Mouse (Mus musculus): Measurements from ENCODE around the gene Rasgef1c. TPM values are rescaled to one million over a fixed set of nuclear protein-coding genes. Genes with fewer than 3 reads are reported as not detected.

Gene Rasgef1c
- polyA plus RNA-seq, 2 experiments = not detected

- Histone ChIP-seq H3K4me1 (replicated peaks; ENCODE audit: control insufficient read depth in 2 of 2, insufficient read depth in 2 of 2, low read length in 1 of 2) (no peaks in the 10 kb centered on the region), H3K36me3 (replicated peaks; ENCODE audit: control insufficient read depth, insufficient read depth, low read depth) (no peaks in the 10 kb centered on the region), H3K4me2 (ENCODE audit: low read depth) (no peak overlapping the region), H3K27ac (no peak overlapping the region), H3K9ac (replicated peaks) (no peak overlapping the region), H3K27me3 (ENCODE audit: control insufficient read depth, insufficient read depth, low read length) (peaks cover 35% of the 10 kb centered on the region), H3K4me3 (ENCODE audit: insufficient read depth in 1 of 2, low read depth in 2 of 2, low read length in 2 of 2) (no peak overlapping the region), H3K9me3 (ENCODE audit: control insufficient read depth, low read length) (no peaks in the 10 kb centered on the region)
- TF ChIP-seq CTCF (IDR thresholded peaks at IDR 0.05; ENCODE audit: low read depth) = no peak
- TF ChIP-seq EP300 (IDR thresholded peaks at IDR 0.05; ENCODE audit: low read depth) = no peak
- ATAC-seq (ENCODE audit: insufficient read depth) (no peak), DNase-seq (ENCODE audit: low read depth in 3 of 3, low spot score in 3 of 3) (no peak)
- WGBS (ENCODE audit: insufficient replicate concordance) = 42% methylated on average over 6 of the region's 6 CpGs
These were observed 1.6 kb upstream of the Rasgef1c start for GRCm38 (mm10) chr11:49900043-49900442.

DNA sequence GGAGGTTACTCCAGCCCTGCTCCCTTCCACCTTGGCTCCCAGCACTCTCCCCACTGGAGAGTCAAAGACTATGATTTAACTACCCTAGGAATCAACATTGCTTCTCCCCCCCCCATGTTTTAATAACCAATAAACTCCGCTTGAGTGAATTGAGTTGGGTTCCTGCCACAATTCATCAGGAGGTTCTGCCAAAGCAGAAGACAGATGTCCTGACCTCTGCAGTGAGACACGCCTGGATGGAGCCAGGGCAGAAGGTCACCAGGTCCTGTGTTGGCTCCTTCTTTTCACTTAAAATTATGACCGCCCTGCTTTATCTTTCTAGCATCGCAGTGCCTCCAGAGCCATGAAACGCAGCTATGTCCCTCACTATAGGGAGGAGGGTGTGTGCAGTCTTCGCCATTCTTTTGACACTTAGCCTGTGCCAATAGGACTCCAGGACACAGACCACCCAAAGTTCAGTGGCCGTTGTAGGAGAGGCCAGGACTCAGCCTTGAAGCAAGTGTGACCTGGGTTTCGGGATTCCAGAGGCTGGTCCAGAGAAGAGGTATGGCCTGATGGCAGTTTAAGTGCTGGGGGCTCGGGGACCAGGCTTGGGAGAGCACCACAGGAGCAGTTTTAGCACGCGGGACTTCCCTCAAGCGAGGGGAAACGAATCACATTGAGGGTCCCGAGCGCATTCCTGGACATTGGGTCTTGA is 525 bp upstream of the Rasgef1c start:
- no peak overlapping the region for H3K9ac ChIP-seq (replicated peaks)
- no peaks in the 10 kb centered on the region for H3K9me3 ChIP-seq (ENCODE audit: control insufficient read depth, low read length)
- peak overlapping the region in 1 of 2 experiments; percentile 44; a peak in 1 of 4 replicates for H3K4me3 ChIP-seq (ENCODE audit: insufficient read depth in 1 of 2, low read depth in 2 of 2, low read length in 2 of 2)
- 21% methylated on average over 15 of the region's 15 CpGs for WGBS (ENCODE audit: insufficient replicate concordance)
- no peak overlapping the region for H3K27ac ChIP-seq
- ATAC-seq (ENCODE audit: insufficient read depth) (no peak), DNase-seq (ENCODE audit: low read depth in 3 of 3, low spot score in 3 of 3) (no peak)
- H3K4me2 ChIP-seq (ENCODE audit: low read depth) = peak overlapping the region; percentile 57
- peaks cover 35% of the 10 kb centered on the region for H3K27me3 ChIP-seq (ENCODE audit: control insufficient read depth, insufficient read depth, low read length)
- H3K36me3 ChIP-seq (replicated peaks; ENCODE audit: control insufficient read depth, insufficient read depth, low read depth) = no peaks in the 10 kb centered on the region
- H3K4me1 ChIP-seq (replicated peaks; ENCODE audit: control insufficient read depth in 2 of 2, insufficient read depth in 2 of 2, low read length in 1 of 2) = no peaks in the 10 kb centered on the region
- TF ChIP-seq EP300 (IDR thresholded peaks at IDR 0.05; ENCODE audit: low read depth) (no peak), CTCF (IDR thresholded peaks at IDR 0.05; ENCODE audit: low read depth) (no peak)

- ATAC-seq (ENCODE audit: insufficient read depth) (no peak), DNase-seq (ENCODE audit: low read depth in 3 of 3, low spot score in 3 of 3) (peak in 2 of 3 experiments; percentile 12 to 14)
- Histone ChIP-seq H3K4me1 (replicated peaks; ENCODE audit: control insufficient read depth in 2 of 2, insufficient read depth in 2 of 2, low read length in 1 of 2) (no peaks in the 10 kb centered on the region), H3K9ac (replicated peaks) (no peak overlapping the region), H3K27me3 (ENCODE audit: control insufficient read depth, insufficient read depth, low read length) (peaks cover 33% of the 10 kb centered on the region), H3K4me3 (ENCODE audit: insufficient read depth in 1 of 2, low read depth in 2 of 2, low read length in 2 of 2) (no peak overlapping the region), H3K9me3 (ENCODE audit: control insufficient read depth, low read length) (no peaks in the 10 kb centered on the region), H3K27ac (no peak overlapping the region), H3K4me2 (ENCODE audit: low read depth) (no peak overlapping the region), H3K36me3 (replicated peaks; ENCODE audit: control insufficient read depth, insufficient read depth, low read depth) (no peaks in the 10 kb centered on the region)
- TF ChIP-seq EP300 (IDR thresholded peaks at IDR 0.05; ENCODE audit: low read depth) (no peak), CTCF (IDR thresholded peaks at IDR 0.05; ENCODE audit: low read depth) (peak; percentile 77)
- WGBS (ENCODE audit: insufficient replicate concordance) = 10% methylated on average over 7 of the region's 7 CpGs
These were observed 1.7 kb downstream of the Rasgef1c start for GRCm38 (mm10) chr11:49903333-49903732.

- no peak for DNase-seq (ENCODE audit: low read depth in 3 of 3, low spot score in 3 of 3)
- Histone ChIP-seq H3K9ac (replicated peaks) (no peak overlapping the region), H3K27ac (no peak overlapping the region), H3K9me3 (ENCODE audit: control insufficient read depth, low read length) (no peaks in the 10 kb centered on the region), H3K4me2 (ENCODE audit: low read depth) (no peak overlapping the region), H3K4me3 (ENCODE audit: insufficient read depth in 1 of 2, low read depth in 2 of 2, low read length in 2 of 2) (no peak overlapping the region), H3K36me3 (replicated peaks; ENCODE audit: control insufficient read depth, insufficient read depth, low read depth) (no peaks in the 10 kb centered on the region), H3K4me1 (replicated peaks; ENCODE audit: control insufficient read depth in 2 of 2, insufficient read depth in 2 of 2, low read length in 1 of 2) (no peaks in the 10 kb centered on the region), H3K27me3 (ENCODE audit: control insufficient read depth, insufficient read depth, low read length) (no peaks in the 10 kb centered on the region; the same call in 1 of the 2 replicates)
- 61% methylated on average over 15 of the region's 15 CpGs for WGBS (ENCODE audit: insufficient replicate concordance)
- TF ChIP-seq CTCF (IDR thresholded peaks at IDR 0.05; ENCODE audit: low read depth) = no peak
- no peak for TF ChIP-seq EP300 (IDR thresholded peaks at IDR 0.05; ENCODE audit: low read depth)
- ATAC-seq (ENCODE audit: insufficient read depth) = no peak
These were observed 17.0 kb downstream of the Rasgef1c start for GRCm38 (mm10) chr11:49918521-49919180.

DNA sequence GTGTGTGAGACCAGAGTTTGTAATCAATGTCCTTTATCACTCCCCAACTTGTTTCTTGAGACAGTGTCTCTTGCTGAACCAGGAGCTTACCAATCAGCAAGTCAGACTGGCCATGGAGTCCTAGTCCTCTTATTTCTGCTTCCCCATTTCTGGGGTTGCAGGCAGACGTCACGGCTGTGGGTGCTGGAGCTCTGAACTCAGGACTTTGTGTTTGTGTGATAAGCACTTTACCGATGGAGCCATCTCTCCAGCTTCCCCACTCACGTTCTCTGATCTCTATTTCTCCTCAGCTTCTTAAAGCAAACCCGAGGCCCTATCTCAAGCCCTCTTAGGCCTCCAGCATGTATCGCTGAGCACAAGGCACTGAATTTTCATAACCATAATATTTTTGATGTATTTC is 17.7 kb downstream of the Rasgef1c start:
- Histone ChIP-seq H3K27ac (no peak overlapping the region), H3K36me3 (replicated peaks; ENCODE audit: control insufficient read depth, insufficient read depth, low read depth) (no peaks in the 10 kb centered on the region), H3K9me3 (ENCODE audit: control insufficient read depth, low read length) (no peaks in the 10 kb centered on the region), H3K4me2 (ENCODE audit: low read depth) (no peak overlapping the region), H3K27me3 (ENCODE audit: control insufficient read depth, insufficient read depth, low read length) (no peaks in the 10 kb centered on the region; the same call in 1 of the 2 replicates), H3K9ac (replicated peaks) (no peak overlapping the region), H3K4me1 (replicated peaks; ENCODE audit: control insufficient read depth in 2 of 2, insufficient read depth in 2 of 2, low read length in 1 of 2) (no peaks in the 10 kb centered on the region), H3K4me3 (ENCODE audit: insufficient read depth in 1 of 2, low read depth in 2 of 2, low read length in 2 of 2) (no peak overlapping the region)
- TF ChIP-seq EP300 (IDR thresholded peaks at IDR 0.05; ENCODE audit: low read depth) (no peak), CTCF (IDR thresholded peaks at IDR 0.05; ENCODE audit: low read depth) (no peak)
- ATAC-seq (ENCODE audit: insufficient read depth) (no peak), DNase-seq (ENCODE audit: low read depth in 3 of 3, low spot score in 3 of 3) (no peak)
- 28% methylated on average over 6 of the region's 6 CpGs for WGBS (ENCODE audit: insufficient replicate concordance)

Measured in liver, embryonic 14.5 days (tissue).